Comparison of ENCODE assay signal across 8 mouse cellular contexts in the genomic region with DNA sequence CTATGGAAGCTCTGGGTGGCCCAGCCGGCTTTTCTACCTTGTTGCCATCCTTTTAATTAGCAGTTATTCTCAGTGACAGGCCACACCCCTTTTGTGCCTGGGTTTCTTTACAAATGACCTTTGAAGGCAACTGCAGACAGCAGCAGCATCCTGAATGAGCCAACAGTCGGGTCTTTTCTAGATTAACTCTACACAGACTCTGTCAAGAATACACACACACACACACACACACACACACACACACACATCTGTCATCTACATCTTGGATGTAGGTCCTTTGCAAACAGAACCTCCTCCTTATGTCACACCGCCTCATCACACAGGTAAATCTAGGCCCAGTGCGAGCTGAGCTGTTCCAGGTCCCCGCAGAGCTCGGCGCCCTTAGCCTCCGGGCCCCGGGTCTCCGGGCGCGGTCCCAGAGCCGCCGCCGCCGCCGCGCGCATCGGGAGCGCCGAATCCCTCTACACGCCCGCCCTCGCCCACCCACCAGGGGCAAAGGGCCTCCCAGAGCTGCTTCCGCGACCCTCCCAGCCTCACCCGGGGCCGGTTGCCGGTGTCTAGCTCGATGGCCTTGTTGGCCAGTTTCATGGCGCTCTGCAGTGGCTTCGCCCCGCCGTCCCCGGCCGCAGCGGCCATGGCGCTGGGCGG. TPM values are rescaled to one million over a fixed set of nuclear protein-coding genes. Genes with fewer than 3 reads are reported as not detected.
DNase-seq lines count a peak whose midpoint lies in the region; ATAC-seq and TF ChIP-seq lines count a peak whose summit lies in the region.

No protein-coding gene starts in this region.

- peak overlapping the region; percentile 97 for H3K9ac ChIP-seq in forebrain, embryonic 15.5 days (replicated peaks)
- peak overlapping the region; percentile 94 for H3K9ac ChIP-seq in liver, embryonic 11.5 days (ENCODE audit: low read depth, low read length)
- H3K9ac ChIP-seq in stomach, embryonic 16.5 days (ENCODE audit: low read length): peak overlapping the region; percentile 99

- H3K27me3 ChIP-seq in forebrain, embryonic 15.5 days: no peaks in the 10 kb centered on the region
- no peaks in the 10 kb centered on the region for H3K27me3 ChIP-seq in liver, embryonic 11.5 days (replicated peaks; ENCODE audit: control insufficient read depth, insufficient read depth, low read length)
- H3K27me3 ChIP-seq in stomach, embryonic 16.5 days (ENCODE audit: control insufficient read depth, insufficient read depth, low read length): no peaks in the 10 kb centered on the region

- H3K27ac ChIP-seq in layer of hippocampus, adult 2 months: peak overlapping the region; percentile 99
- peak overlapping the region; percentile 85 for H3K27ac ChIP-seq in forebrain, embryonic 15.5 days (replicated peaks)
- H3K27ac ChIP-seq in liver, embryonic 11.5 days (ENCODE audit: low read depth, low read length): peak overlapping the region; percentile 84
- peak overlapping the region; percentile 86 for H3K27ac ChIP-seq in stomach, embryonic 16.5 days (ENCODE audit: low read length)

- H3K36me3 ChIP-seq in forebrain, embryonic 15.5 days: peaks cover 53% of the 10 kb centered on the region
- peaks cover 24% of the 10 kb centered on the region for H3K36me3 ChIP-seq in liver, embryonic 11.5 days (ENCODE audit: control insufficient read depth, insufficient read depth, low read length)
- peaks cover 17% of the 10 kb centered on the region for H3K36me3 ChIP-seq in stomach, embryonic 16.5 days (ENCODE audit: control insufficient read depth, insufficient read depth, low read length)

- no peak for TF ChIP-seq CTCF in layer of hippocampus, adult 2 months (conservative IDR thresholded peaks at IDR 0.05)

- WGBS in forebrain, embryonic 15.5 days: 0% methylated on average over 40 of the region's 40 CpGs
- under 1% methylated on average over 38 of the region's 40 CpGs for WGBS in liver, embryonic 11.5 days
- WGBS in stomach, embryonic 16.5 days: under 1% methylated on average over 40 of the region's 40 CpGs

- ATAC-seq in activated CD4-positive, CD25-positive, alpha-beta regulatory T cell, adult 4 months: peak; percentile 14
- peak; percentile 75 for ATAC-seq in forebrain, embryonic 15.5 days (replicated peaks)
- peak; percentile 32 for ATAC-seq in liver, embryonic 11.5 days (replicated peaks; ENCODE audit: low FRiP score)
- peak; percentile 19; the same call in 1 of the 2 replicates for ATAC-seq in stomach, embryonic 16.5 days (ENCODE audit: insufficient read depth, low FRiP score)

- H3K4me1 ChIP-seq in forebrain, embryonic 15.5 days: peaks cover 22% of the 10 kb centered on the region
- peaks cover 19% of the 10 kb centered on the region for H3K4me1 ChIP-seq in liver, embryonic 11.5 days (replicated peaks; ENCODE audit: control insufficient read depth, insufficient read depth, low read length)
- H3K4me1 ChIP-seq in stomach, embryonic 16.5 days (ENCODE audit: control insufficient read depth, insufficient read depth, low read length): peaks cover 20% of the 10 kb centered on the region

- H3K9me3 ChIP-seq in forebrain, embryonic 15.5 days: no peaks in the 10 kb centered on the region
- no peaks in the 10 kb centered on the region for H3K9me3 ChIP-seq in liver, embryonic 11.5 days (ENCODE audit: control insufficient read depth, low read length)
- H3K9me3 ChIP-seq in stomach, embryonic 16.5 days (replicated peaks; ENCODE audit: control insufficient read depth, low read length): no peaks in the 10 kb centered on the region

- DNase-seq in layer of hippocampus, adult 2 months (ENCODE audit: low spot score in 2 of 2): no peak
- DNase-seq in layer of hippocampus, postnatal 14 days (ENCODE audit: low spot score in 2 of 2): no peak
- no peak for DNase-seq in liver, embryonic 11.5 days (ENCODE audit: low spot score)
- no peak for DNase-seq in left cerebral cortex, adult 11 months (ENCODE audit: low spot score)
- no peak for DNase-seq in gastrocnemius, adult 18-20 months (ENCODE audit: low spot score)

- peak overlapping the region; percentile 79 for H3K4me2 ChIP-seq in forebrain, embryonic 15.5 days (replicated peaks)
- H3K4me2 ChIP-seq in liver, embryonic 11.5 days: peak overlapping the region; percentile 94
- H3K4me2 ChIP-seq in stomach, embryonic 16.5 days (ENCODE audit: low read depth, low read length): peak overlapping the region; percentile 71

- H3K4me3 ChIP-seq in layer of hippocampus, adult 2 months: peak overlapping the region; percentile 98
- H3K4me3 ChIP-seq in forebrain, embryonic 15.5 days: peak overlapping the region; percentile 87
- peak overlapping the region; percentile 99 for H3K4me3 ChIP-seq in liver, embryonic 11.5 days (ENCODE audit: low read depth, low read length)
- peak overlapping the region; percentile 99 for H3K4me3 ChIP-seq in stomach, embryonic 16.5 days (replicated peaks; ENCODE audit: low read length)

RNA-seq across cellular contexts. Expression of gene Zfp276, which starts 0.4 kb away (rescaled TPM):
- 10 to 100 TPM; 20.3 to 24.8 TPM for total RNA-seq in layer of hippocampus, adult 2 months (2021)
- total RNA-seq in layer of hippocampus, postnatal 14 days (2021): 10 to 100 TPM; 22.4 to 23.3 TPM
- 1 to 10 TPM; 3.6 to 4.7 TPM for polyA plus RNA-seq in activated CD4-positive, CD25-positive, alpha-beta regulatory T cell, adult 4 months (2017; shearing (Covaris generic))
- 26.1 and 26.5 TPM in 2 replicates for polyA plus RNA-seq in forebrain, embryonic 15.5 days (2015; fragmentation: Nextera tagmentation; extraction: Ambion mirVana)
- polyA plus RNA-seq in liver, embryonic 11.5 days (2014; fragmentation: Nextera tagmentation; extraction: Ambion mirVana): 16.0 and 18.8 TPM in 2 replicates
- 19.2 and 19.6 TPM in 2 replicates for polyA plus RNA-seq in stomach, embryonic 16.5 days (2015; fragmentation: Nextera tagmentation; extraction: Ambion mirVana)
- 1 to 10 TPM; 5.1 to 5.2 TPM for total RNA-seq in gastrocnemius, adult 18-20 months (2021)

RNA-seq across cellular contexts. Expression of gene Vps9d1, which starts 0.6 kb away (rescaled TPM):
- 10 to 100 TPM; 59.5 to 70.3 TPM for total RNA-seq in layer of hippocampus, adult 2 months (2021)
- total RNA-seq in layer of hippocampus, postnatal 14 days (2021): 10 to 100 TPM; 56.3 to 58.0 TPM
- polyA plus RNA-seq in activated CD4-positive, CD25-positive, alpha-beta regulatory T cell, adult 4 months (2017; shearing (Covaris generic)): 1 to 10 TPM; 7.1 to 7.2 TPM
- 46.8 and 47.2 TPM in 2 replicates for polyA plus RNA-seq in forebrain, embryonic 15.5 days (2015; fragmentation: Nextera tagmentation; extraction: Ambion mirVana)
- 9.2 and 10.7 TPM in 2 replicates for polyA plus RNA-seq in liver, embryonic 11.5 days (2014; fragmentation: Nextera tagmentation; extraction: Ambion mirVana)
- polyA plus RNA-seq in stomach, embryonic 16.5 days (2015; fragmentation: Nextera tagmentation; extraction: Ambion mirVana): 20.0 and 23.6 TPM in 2 replicates
- total RNA-seq in gastrocnemius, adult 18-20 months (2021): 10 to 100 TPM; 17.2 to 18.8 TPM

RNA-seq across cellular contexts. Expression of gene Spata2l, which starts 17.5 kb away (rescaled TPM):
- 10 to 100 TPM; 71.4 to 75.0 TPM for total RNA-seq in layer of hippocampus, adult 2 months (2021)
- total RNA-seq in layer of hippocampus, postnatal 14 days (2021): 100 to 1,000 TPM; 106 to 111 TPM
- polyA plus RNA-seq in activated CD4-positive, CD25-positive, alpha-beta regulatory T cell, adult 4 months (2017; shearing (Covaris generic)): 1 to 10 TPM; 7.7 to 8.8 TPM
- 4.0 and 4.8 TPM in 2 replicates for polyA plus RNA-seq in forebrain, embryonic 15.5 days (2015; fragmentation: Nextera tagmentation; extraction: Ambion mirVana)
- polyA plus RNA-seq in liver, embryonic 11.5 days (2014; fragmentation: Nextera tagmentation; extraction: Ambion mirVana): 2.0 and 2.2 TPM in 2 replicates
- 5.1 and 6.1 TPM in 2 replicates for polyA plus RNA-seq in stomach, embryonic 16.5 days (2015; fragmentation: Nextera tagmentation; extraction: Ambion mirVana)
- 1 to 10 TPM; 1.1 to 1.7 TPM for total RNA-seq in gastrocnemius, adult 18-20 months (2021)

RNA-seq across cellular contexts. Expression of gene Cdk10, which starts 28.9 kb away (rescaled TPM):
- 10 to 100 TPM; 93.9 to 98.8 TPM for total RNA-seq in layer of hippocampus, adult 2 months (2021)
- total RNA-seq in layer of hippocampus, postnatal 14 days (2021): 10 to 100 TPM; 74.0 to 82.4 TPM
- polyA plus RNA-seq in activated CD4-positive, CD25-positive, alpha-beta regulatory T cell, adult 4 months (2017; shearing (Covaris generic)): 10 to 100 TPM; 12.0 to 21.3 TPM
- polyA plus RNA-seq in forebrain, embryonic 15.5 days (2015; fragmentation: Nextera tagmentation; extraction: Ambion mirVana): 45.9 and 49.2 TPM in 2 replicates
- 22.8 and 25.0 TPM in 2 replicates for polyA plus RNA-seq in liver, embryonic 11.5 days (2014; fragmentation: Nextera tagmentation; extraction: Ambion mirVana)
- polyA plus RNA-seq in stomach, embryonic 16.5 days (2015; fragmentation: Nextera tagmentation; extraction: Ambion mirVana): 27.3 and 31.0 TPM in 2 replicates
- total RNA-seq in gastrocnemius, adult 18-20 months (2021): 10 to 100 TPM; 11.6 to 12.1 TPM

RNA-seq across cellular contexts. Expression of gene Spata33, which starts 40.9 kb away (rescaled TPM):
- 1 to 10 TPM; 6.5 to 7.1 TPM for total RNA-seq in layer of hippocampus, adult 2 months (2021)
- 10 to 100 TPM in 1 of 2 experiments, 1 to 10 TPM in 1; 9.5 to 10.6 TPM for total RNA-seq in layer of hippocampus, postnatal 14 days (2021)
- not detected for polyA plus RNA-seq in activated CD4-positive, CD25-positive, alpha-beta regulatory T cell, adult 4 months (2017; shearing (Covaris generic))
- polyA plus RNA-seq in forebrain, embryonic 15.5 days (2015; fragmentation: Nextera tagmentation; extraction: Ambion mirVana): 5.0 and 5.1 TPM in 2 replicates
- 1.4 and 1.7 TPM in 2 replicates for polyA plus RNA-seq in liver, embryonic 11.5 days (2014; fragmentation: Nextera tagmentation; extraction: Ambion mirVana)
- 3.3 and 3.5 TPM in 2 replicates for polyA plus RNA-seq in stomach, embryonic 16.5 days (2015; fragmentation: Nextera tagmentation; extraction: Ambion mirVana)
- total RNA-seq in gastrocnemius, adult 18-20 months (2021): 1 to 10 TPM in 1 of 2 experiments, under 1 TPM in 1; 0.83 to 2.1 TPM

Comparison
In these comparisons a context has a peak if more than half of its experiments do, and no peak if none do; other contexts are left out.
1. ATAC-seq: peak in every context shown above with its lines; median percentile 75 in forebrain, embryonic 15.5 days; 32 in liver, embryonic 11.5 days; 19 in stomach, embryonic 16.5 days; 14 in activated CD4-positive, CD25-positive, alpha-beta regulatory T cell, adult 4 months.